Mouse (Mus musculus) MEL (cell line): ENCODE measurements around the gene Spx.

Experiments used
- CTCF ChIP-seq, 3 experiments: IDR thresholded peaks in 2 of 3; conservative IDR thresholded peaks in 1 of 3; 2 replicates each; pipeline ENCODE4 v1.5.1; 2011 to 2012; ENCODE audit warnings: low read length in 3 of 3, low read depth in 2 of 3, mild to moderate bottlenecking in 2 of 3, improper control_type of control experiment in 1 of 3, inconsistent platforms in 1 of 3, mixed read lengths in 1 of 3, moderate library complexity in 1 of 3; ENCODE audit not compliant: control insufficient read depth in 1 of 3, insufficient read depth in 1 of 3, poor library complexity in 1 of 3, severe bottlenecking in 1 of 3
- GABPA ChIP-seq: IDR thresholded peaks from 2 replicates; pipeline ENCODE4 v1.6.1; 2012; ENCODE audit warnings: low read depth, mild to moderate bottlenecking, inconsistent platforms, low read length, improper control_type of control experiment, moderate library complexity
- POLR2A ChIP-seq, 2 experiments: IDR thresholded peaks; 2 replicates each; pipeline ENCODE4 v1.6.1; 2011 to 2012; ENCODE audit warnings: low read length in 2 of 2, mild to moderate bottlenecking in 2 of 2, control low read depth in 1 of 2, improper control_type of control experiment in 1 of 2, low read depth in 1 of 2, moderate library complexity in 1 of 2; ENCODE audit not compliant: control insufficient read depth in 1 of 2, insufficient read depth in 1 of 2, poor library complexity in 1 of 2
- POLR2AphosphoS2 ChIP-seq: IDR thresholded peaks from 2 replicates; pipeline ENCODE4 v1.6.1; 2011; ENCODE audit warnings: low read length, improper control_type of control experiment

GRCm38 (mm10) chr6:142381615-142382014 lies 31.6 kb upstream of the Spx start:
- TF ChIP-seq CTCF (IDR thresholded peaks at IDR 0.05 in 2 of 3, conservative IDR thresholded peaks at IDR 0.05 in 1 of 3; ENCODE audit: control insufficient read depth in 1 of 3, insufficient read depth in 1 of 3, low read depth in 2 of 3, low read length in 3 of 3, poor library complexity in 1 of 3, severe bottlenecking in 1 of 3): no peak
- no peak for TF ChIP-seq POLR2A (IDR thresholded peaks at IDR 0.05; ENCODE audit: control insufficient read depth in 1 of 2, insufficient read depth in 1 of 2, low read depth in 1 of 2, low read length in 2 of 2, poor library complexity in 1 of 2)
- TF ChIP-seq POLR2AphosphoS2: no peak
- TF ChIP-seq GABPA: no peak
